Mouse (Mus musculus) urinary bladder, postnatal 36 days (tissue): ENCODE data around the gene Ttyh1.

Experiments used
- DNase-seq, 2 experiments: peaks; one replicate each; pipeline ENCODE4 v3.0.0; 2022; ENCODE audit warnings: low spot score in 2 of 2, mixed read lengths in 1 of 2

The Ttyh1 gene

DNA sequence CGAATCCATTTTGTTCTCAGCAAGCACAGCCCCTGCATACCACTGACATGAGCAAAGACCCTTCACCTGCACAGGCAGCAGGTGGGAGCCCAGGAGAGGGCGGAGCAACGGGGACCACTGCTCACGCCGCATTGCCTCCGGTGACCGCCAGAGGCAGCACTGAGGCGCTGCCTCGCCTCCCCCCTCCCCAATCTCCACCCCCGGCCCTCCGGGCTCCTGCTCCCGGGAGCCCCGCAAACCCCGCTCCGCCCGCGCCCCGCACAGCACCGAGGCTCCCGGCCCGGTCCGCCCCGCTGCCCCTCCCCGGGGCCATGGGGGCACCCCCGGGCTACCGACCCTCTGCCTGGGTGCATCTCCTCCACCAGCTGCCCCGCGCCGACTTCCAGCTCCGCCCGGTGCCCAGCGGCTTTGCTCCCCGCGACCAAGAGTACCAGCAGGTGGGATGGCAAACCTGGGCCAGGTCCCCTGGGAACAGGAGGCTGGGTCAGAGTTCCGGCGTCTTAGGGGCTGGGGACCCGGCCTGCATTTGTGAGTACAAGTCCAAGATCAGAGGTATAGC lies at the start of gene Ttyh1:
Gene Ttyh1 (plus strand): TSS at position 65 of the 559 bp plus-strand sequence.
- no peak for DNase-seq

DNA sequence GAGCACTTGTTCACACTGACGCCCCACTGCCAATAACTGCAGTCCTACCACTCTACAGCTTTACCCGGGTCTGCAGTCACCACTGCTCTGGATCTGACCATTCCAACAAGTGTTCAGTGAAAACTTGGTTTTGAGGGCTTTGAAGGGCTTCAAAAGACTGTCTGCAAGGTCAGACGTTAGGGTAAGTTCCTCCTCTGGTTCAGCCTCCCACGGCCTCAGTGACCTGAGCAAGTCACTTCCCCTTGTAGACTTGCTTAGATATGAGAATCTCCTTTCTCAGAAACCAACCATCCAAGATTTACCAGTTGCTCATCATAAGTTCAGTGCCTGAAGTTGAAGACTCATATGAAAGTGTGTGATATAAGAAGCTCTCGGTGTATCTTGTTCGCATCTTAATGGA lies 48.1 kb upstream of the Ttyh1 start:
- no peak for DNase-seq

DNA sequence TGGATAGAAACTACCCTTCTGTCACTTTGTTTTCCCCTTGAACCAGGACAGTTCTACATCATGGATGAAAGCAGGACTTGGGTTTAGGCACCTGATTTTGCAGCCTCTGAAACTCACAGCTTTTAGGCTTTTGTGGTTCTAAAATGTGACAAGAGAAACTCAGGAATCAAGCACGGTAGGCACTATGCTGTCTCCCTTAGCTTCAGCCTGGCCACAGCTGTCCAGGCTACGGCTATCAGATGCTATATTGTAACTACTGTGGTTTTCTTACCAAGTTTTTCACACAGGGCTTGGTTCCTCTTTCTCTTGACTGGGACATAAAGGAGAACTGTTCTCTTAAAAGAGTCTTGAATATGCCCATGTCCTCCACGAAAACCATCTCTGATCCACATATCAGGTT lies 46.1 kb upstream of the Ttyh1 start:
- DNase-seq: no peak

DNA sequence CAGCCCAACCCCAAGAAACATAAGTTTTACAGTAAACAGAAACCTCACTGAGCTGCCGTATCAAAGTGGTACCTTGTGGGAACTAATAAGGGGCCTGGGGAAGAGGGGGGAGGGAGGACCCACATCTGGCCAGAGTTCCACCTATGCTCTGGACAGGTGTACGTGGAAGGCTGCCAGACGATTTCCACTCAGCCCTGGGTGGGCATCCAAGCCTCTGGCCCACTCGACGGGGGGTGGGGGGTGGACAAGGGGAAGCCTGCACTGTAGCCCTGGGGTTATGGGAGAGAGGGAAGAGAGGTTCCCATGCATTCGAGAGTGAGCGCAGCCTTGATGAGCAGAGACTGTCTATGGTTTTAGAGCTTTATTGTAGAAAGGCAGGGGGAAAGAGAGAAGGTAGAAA lies 39.7 kb upstream of the Ttyh1 start:
- DNase-seq: no peak

DNA sequence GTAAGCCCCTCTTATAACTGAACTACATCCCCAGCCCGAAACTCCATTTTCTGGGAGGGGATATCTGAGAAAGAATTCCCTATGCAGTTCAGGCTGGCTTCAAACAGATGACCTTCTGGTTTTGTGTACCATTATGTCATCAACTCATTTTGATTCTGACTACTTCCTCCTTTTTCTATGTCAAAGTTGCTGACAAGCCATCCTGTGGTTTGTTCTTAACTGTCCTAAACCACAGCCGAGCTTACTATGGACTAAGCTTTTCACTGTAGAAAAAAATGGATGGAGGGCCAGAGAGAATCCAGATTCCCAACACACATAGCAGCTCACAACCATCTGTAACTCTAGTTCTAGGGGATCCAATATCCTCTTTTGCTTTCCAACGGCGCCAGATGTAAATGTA lies 38.7 kb upstream of the Ttyh1 start:
- DNase-seq: no peak

DNA sequence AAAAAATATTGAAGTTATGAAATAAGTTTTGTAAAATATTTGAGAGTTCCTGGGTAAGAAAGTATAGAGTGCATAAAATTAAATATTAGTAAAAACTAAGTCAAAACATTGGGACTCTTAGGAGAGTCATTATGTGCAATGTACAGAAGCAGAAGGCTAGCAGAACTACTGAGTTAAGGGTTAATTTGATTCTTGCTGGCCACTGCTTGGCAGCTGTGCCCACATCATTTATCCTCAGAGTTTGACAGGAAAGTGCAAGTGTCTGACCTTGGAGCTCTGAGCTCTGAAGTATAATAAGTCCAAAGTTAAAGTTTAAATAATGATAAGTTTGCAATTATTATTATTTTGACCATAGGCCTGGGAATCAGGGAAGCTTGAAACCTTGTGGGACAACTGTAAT lies 37.5 kb upstream of the Ttyh1 start:
- no peak for DNase-seq

DNA sequence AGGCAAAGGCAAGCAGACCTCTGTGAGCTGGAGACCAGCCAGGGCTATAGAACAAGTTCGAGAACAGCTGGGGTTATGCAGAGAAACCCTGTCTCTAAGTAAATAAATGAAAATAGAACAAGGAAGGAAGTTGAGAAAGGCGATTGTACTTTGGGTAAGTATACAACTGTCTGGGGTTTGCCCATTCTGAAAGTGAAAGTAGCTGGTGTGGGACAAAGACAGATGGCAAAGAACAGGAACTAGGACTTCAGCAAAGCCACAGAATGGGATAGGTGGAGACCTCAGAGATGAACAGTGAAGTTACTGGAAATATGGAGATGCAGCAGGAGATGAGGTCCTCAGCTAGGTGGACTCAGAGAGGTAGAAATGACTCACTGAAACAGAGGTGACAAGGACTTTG lies 36.4 kb upstream of the Ttyh1 start:
- DNase-seq: no peak

DNA sequence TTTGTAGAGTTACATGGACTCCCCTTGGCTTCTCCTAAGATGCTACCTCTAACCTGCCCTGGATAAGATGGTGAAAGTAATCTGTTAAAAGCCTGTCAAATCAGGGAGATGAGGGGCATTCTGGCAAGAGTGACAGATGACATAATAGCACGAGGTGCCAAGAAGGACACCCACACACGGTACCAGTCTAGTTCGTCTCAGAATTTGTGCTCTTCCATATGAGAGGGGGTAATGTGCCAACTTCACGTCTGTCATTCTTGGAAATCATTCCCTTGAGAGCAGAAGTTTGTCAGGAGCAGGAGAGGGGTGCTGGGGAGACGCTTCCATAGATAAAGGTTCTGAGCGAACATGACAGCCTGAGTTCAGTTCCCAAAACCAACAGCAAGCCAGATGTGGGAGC lies 35.0 kb upstream of the Ttyh1 start:
- DNase-seq: no peak

DNA sequence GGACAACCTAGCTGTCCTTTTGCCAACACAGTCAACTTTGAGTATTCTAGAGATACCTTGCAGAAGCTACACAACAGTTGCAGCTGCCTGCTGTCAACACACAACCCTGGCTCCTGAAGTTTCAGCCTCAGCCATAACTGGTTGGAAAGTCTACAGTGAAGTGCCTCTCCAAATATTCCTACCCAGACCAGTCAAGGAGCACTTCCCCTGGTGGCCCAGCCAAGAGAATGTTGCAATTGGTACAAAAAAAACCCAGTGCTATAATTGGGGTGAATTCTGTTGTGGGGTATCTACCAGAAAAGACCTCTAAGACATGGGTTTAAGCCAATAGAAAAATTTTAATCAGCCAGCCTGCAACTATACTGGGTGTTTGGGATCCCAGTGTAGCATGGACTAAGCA lies 33.6 kb upstream of the Ttyh1 start:
- DNase-seq: no peak

DNA sequence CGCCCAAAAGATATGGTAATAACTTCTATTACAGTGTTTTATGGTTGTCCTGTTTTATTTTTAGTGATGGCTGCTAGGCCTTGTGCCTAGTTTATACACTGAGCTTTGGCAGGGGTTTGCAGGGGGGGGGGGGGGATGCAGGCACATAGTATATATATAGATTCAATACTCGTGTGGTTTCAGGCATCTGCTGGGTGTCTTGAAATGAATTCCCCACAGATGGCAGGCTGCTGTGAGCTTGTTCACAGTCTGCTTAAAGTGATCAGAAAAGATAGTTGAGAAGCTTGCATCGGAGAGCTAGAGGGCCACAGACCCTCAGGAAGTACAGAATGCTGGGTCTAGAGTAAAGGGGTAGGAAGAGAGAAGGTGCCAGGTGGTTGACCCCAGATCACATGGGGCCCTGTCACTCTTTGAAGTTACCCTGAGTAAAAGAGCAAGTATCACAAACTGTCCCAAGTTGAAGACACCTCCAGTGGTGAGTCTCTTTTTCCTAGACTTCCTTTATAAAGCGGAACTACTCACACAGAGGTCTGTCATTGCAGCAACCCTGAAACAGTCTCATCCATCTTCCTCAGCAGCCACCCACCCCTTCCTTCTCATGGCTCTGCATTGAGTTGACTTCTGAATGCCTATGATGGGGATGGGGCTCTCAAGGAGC lies 31.8 kb upstream of the Ttyh1 start:
- no peak for DNase-seq

DNA sequence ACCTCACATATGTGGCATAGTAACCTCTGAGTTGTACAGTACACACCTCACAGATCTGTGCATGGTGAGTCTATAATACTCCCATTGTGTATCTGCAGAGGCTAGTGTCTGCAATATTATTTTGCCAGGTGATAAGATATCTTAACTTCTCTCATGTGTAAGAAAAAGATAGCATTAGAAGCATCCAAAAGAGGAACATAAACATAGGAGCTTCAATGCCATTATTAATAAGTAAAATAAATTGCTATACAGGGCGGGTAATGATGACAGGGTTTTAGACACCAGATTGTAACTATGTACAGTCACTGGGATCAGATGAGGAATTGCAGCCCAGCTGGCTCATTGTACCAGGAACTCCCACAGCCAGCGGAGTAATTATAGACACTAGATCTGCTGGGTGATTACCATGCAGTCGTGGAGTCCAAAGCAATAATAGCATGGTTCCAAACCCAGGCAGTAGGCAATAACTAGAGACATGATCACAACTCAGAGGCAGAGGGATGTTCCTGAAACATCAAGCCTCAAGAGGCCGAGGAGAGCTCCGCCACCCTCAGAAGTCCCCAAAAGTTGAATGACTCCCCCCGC lies 31.2 kb upstream of the Ttyh1 start:
- no peak for DNase-seq

DNA sequence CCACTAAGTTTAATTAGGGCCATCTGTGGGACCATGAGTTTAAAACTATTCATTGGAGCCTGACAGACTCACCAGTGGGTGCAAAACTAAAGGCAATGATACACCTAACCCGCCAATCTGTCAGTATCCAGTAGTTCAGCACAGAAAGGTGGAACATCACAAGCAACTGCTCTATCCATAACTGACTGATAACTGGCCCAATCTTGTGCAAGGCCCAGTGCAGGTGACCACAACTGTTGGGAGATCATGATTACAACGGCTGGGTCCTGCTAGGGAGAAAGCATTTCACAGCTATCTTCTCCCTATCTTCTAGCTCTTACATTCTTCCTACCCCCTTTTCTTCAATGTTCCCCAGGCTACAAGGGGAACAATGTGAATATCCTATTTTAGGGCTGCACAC lies 30.5 kb upstream of the Ttyh1 start:
- DNase-seq: no peak

DNA sequence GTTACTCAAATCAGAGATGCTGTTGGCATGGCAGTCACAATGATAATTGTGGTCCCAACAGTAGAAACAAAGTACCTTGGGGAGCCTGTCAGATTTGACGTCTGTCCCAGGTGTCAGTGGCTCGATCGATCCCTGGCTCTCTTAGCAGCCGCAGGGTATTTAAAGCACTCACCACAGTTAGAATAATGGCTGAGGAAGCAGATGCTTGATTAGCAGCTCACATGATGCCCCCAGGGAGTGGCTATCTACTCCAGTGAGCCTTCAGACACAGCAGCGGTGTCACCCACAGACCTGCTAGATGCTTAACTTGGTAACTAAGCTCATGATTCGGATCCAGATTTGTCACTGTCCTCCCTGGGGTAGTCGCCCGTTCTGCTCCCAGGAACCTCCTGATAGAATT lies 28.0 kb upstream of the Ttyh1 start:
- DNase-seq: no peak

DNA sequence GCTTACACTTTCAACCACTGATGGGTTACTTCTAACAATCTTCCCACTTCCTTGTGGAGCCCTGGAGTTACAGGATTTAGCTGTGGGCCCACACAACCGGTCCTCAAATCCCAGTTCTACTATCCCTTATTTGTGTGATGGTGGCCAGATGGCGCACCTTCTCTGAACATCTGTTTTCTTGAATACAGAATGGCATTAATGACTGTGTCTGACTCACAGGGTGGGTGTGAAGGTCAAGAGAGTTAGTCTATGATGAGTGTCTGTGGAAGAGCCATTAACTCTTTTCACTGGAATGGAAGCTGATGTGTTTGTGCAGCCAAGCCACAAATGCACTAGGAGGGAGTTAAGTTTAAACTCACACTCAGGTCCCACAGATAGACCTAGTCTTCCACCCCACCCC lies 20.9 kb upstream of the Ttyh1 start:
- DNase-seq: no peak

DNA sequence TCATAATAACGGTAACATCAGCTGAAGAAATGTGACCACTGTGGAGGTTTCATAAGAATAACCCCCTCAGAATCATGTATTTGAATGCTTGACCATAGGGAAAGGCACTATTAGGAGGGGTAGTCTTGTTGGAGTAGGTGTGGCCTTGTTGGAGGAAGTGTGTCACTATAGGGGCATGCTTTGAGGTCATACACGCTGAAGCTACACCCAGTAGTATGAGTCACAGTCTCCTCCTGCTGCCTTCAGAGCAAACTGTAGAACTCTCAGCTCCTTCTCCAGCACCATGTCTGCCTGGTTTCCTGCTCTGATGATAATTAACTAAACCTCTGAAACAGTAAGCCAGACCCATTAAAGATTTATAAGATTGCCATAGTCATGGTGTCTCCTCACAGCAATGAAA lies 20.4 kb upstream of the Ttyh1 start:
- DNase-seq: no peak

DNA sequence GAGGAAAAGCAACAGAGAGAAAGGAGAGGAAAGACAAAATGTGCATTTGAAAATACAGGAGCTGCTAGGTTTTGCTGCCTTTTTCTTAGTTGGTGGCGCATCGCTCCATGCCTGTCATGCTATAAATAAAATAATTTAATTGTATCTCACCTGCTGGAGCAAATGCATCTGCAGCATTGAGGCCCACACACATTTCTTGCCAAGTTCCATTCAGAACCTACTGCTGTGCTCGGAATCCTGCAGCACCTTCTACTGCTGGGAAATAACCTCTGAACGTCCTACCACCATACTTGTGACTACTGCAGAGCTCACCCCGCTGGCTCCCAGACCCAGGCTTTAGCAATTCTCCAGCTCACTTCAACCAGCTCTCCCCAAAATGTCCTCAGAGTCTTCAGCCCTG lies 18.1 kb upstream of the Ttyh1 start:
- no peak for DNase-seq

DNA sequence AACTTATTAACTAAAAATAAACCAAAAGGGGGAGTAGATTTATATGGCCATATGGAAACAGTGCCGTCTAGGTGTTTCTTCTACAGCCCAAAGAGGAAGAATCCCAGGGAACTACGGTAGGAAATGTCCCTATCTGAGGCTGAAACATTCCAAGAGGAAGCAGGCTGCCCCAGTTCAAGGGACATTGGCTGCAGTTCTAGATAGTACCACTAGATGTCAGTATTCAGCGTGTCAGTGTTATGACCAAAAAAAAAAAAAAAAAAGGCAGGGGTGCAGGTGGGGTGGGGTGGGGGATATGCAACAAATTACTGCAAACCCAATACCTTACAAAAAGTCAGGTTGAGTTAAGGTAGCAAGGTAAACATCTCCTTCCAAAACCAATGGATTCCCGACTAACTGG lies 15.8 kb upstream of the Ttyh1 start:
- no peak for DNase-seq

DNA sequence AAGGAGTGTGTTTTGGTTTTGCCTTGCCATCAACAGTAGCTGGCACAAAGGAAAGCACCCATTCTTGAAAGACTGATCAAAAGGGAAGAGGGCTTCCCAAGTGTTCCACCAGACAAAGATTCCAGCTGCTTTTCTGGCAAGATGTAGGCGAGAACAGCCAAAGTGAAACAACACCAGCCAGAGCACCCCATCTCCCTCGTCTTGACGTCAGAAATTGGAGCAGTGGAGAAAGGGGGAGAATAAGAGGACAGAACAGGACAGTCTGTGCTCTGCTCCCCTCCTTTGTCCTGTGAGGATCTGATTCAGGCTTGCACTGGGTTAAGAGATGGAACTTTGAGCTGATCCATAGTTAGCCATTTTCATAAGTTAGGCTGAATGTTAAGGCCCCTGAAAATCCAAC lies 7.4 kb upstream of the Ttyh1 start:
- no peak for DNase-seq

DNA sequence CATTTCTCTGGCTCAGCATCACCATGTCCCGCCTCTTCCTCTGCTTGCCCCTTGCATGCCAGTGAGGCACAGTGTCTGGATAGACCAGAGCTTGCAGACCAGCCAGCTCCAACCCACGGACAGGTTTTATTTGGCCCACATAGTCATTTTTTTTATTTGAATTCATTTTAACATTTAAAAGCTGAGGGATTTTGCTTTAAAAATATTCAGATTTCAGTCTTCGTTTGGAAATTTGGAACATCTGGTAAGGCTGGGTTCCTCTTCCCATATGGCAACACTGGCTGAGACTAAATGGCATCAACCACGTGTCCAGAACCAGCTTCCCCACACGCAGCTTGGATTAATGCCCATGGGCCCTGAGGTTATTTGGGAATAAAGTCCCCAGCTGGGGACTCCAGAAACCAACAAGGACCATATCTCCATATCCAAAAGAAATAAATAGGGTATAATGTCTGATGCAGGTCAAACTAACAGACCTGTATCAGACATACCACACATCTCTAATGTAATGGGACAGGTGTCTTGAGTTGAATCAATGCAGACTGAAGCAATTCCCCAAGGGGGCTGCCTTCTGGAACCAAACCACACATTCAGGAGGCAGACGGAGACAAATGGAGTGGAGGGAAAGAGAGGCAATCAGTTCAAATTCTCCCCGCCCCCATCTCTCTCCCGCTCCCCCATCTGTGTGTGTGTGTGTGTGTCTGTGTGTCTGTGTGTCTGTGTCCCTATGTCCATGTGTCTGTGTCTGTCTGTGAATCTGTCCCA lies 2.0 kb upstream of the Ttyh1 start:
- DNase-seq: no peak

DNA sequence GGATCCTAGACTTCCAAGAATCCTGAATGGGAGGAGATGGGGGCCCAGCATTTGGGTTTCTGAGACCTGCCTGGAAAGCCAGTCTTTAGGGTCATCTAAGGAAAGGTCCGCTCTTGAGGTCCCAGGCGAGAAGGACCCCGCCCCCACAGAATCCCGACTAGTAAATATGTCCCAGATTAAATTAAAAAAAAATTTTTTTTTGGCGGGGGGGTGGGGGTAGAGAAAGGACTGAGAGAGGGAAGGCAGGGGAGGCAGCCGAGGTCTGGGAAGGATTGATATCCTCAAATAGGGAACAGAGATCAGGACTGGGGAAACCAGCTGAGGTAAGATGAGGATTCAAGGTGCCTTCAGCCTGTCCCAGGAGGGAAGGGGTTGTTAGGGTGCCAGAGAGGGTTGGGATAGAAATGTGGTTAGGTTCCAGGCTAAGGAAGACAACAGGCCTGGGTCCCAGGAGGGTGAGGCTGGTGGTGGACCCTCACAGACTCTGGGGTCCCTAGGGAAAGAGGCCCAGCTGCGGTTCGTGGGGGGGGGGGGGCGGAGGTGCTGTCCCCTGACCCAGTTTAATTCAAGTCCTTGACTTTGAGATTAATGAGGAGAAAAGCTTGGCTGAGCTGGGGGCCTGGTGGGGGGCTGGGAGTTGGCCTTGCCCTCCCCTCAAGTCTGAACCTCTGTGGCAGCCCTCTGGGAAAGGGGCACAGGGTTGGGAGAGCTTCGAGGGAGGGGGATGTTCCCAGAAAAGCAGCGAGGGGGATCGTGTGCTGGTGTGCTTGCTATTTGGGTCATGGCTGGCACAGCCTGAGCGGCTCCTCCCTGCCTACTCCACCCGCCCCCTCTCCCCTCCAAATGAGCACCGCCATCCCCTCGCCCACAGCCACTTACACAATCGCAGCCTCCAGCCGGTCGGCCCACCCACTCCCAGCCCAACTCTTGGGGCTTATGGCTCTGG lies 1.0 kb downstream of the Ttyh1 start:
- no peak for DNase-seq

DNA sequence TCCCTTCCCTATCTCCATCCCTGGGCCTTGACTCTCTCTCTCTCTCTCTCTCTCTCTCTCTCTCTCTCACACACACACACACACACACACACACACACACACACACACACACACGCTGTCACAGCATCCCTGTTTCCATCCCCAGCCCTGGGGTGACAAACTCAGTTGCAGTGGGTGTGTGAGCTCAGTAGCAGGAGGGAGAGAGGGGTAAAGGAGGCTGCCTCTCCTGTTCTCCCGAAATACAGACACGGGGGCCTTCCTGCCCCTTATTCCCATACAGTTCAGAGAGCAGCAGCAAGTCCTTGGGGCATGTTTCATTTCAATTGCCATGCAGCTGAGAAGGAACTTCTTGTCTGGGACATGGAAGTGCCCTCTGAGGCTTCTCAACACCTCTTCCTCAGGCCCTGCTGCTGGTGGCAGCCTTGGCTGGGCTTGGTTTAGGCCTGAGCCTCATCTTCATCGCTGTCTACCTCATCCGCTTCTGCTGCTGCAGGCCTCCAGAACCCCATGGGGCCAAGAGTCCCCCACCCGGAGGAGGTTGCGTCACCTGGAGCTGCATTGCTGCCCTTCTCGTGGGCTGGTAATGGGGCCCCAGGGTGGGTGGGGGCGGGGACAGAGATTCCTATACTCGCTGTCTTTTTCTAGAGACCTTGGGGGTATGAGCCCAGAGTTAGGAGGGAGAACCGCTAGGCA lies 3.0 kb downstream of the Ttyh1 start:
- no peak for DNase-seq
